Comparison of ENCODE assay signal across 11 mouse cellular contexts in the genomic region with DNA sequence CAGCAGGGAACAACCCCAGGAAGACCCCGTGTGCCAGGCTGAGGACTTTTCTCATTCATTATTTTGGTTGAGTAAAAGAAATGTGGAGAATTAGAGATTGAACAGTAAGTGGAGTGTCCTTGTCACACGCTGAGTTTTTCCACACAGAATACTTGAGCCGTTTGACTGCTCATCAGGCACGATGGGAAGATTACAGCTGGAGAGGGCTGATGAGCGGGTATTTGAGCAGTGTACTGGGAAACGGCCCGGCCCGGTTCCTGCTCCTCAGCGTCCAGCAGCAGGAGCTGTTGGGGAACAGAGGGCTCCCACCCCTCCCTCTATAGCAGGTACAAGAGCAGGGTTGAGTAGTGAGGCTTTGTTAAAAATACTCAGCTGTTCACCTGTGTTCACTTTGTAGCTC. TPM values are rescaled to one million over a fixed set of nuclear protein-coding genes. Genes with fewer than 3 reads are reported as not detected.
DNase-seq lines count a peak whose midpoint lies in the region; ATAC-seq and TF ChIP-seq lines count a peak whose summit lies in the region.
"Had no signal": no experiment of that assay in that cellular context is flagged by ENCODE, and none has a peak within 500 bp of the region (broad histone marks: within the 10 kb centered on the region; RNA-seq: fewer than 3 reads in every experiment).

No protein-coding gene starts in this region.

- no peaks in the 10 kb centered on the region for H3K9me3 ChIP-seq in limb, embryonic 11.5 days (ENCODE audit: control insufficient read depth, low read length)
- H3K9me3 ChIP-seq in limb, embryonic 10.5 days (replicated peaks): no peaks in the 10 kb centered on the region
- H3K9me3 ChIP-seq in embryonic facial prominence, embryonic 13.5 days: no peaks in the 10 kb centered on the region
- H3K9me3 ChIP-seq in intestine, embryonic 16.5 days (ENCODE audit: control insufficient read depth, low read length): no peaks in the 10 kb centered on the region
- H3K9me3 ChIP-seq in neural tube, embryonic 13.5 days: no peaks in the 10 kb centered on the region
- H3K9me3 ChIP-seq: liver, embryonic 15.5 days had no signal

- H3K9ac ChIP-seq in limb, embryonic 11.5 days (ENCODE audit: low read length): no peak overlapping the region
- H3K9ac ChIP-seq in embryonic facial prominence, embryonic 13.5 days: no peak overlapping the region
- H3K9ac ChIP-seq in intestine, embryonic 16.5 days (ENCODE audit: low read depth, low read length): no peak overlapping the region
- H3K9ac ChIP-seq in neural tube, embryonic 13.5 days: no peak overlapping the region
- H3K9ac ChIP-seq: liver, embryonic 15.5 days had no signal

- 0 out of 2 replicates have a peak overlapping the region, but pooled peaks have one; percentile 12 for H3K27ac ChIP-seq in limb, embryonic 11.5 days (replicated peaks; ENCODE audit: low read depth, low read length)
- no peak overlapping the region; the same call in 1 of the 2 replicates for H3K27ac ChIP-seq in limb, embryonic 10.5 days
- peak overlapping the region; percentile 39; the same call in 1 of the 2 replicates for H3K27ac ChIP-seq in embryonic facial prominence, embryonic 13.5 days
- H3K27ac ChIP-seq in intestine, embryonic 16.5 days (ENCODE audit: low read length): no peak overlapping the region
- H3K27ac ChIP-seq in neural tube, embryonic 13.5 days (replicated peaks): peak overlapping the region; percentile 65; the same call in 1 of the 2 replicates
- no peak overlapping the region for H3K27ac ChIP-seq in gastrocnemius, adult 2 months
- H3K27ac ChIP-seq: liver, embryonic 15.5 days had no signal

- H3K36me3 ChIP-seq in limb, embryonic 11.5 days (ENCODE audit: control insufficient read depth, insufficient read depth, low read length): peaks cover 23% of the 10 kb centered on the region
- peaks cover 53% of the 10 kb centered on the region for H3K36me3 ChIP-seq in limb, embryonic 10.5 days
- H3K36me3 ChIP-seq in embryonic facial prominence, embryonic 13.5 days: peaks cover 52% of the 10 kb centered on the region
- peaks cover 15% of the 10 kb centered on the region; the same call in 1 of the 2 replicates for H3K36me3 ChIP-seq in intestine, embryonic 16.5 days (ENCODE audit: control insufficient read depth, insufficient read depth, low read length)
- H3K36me3 ChIP-seq in neural tube, embryonic 13.5 days: peaks cover 52% of the 10 kb centered on the region

- 42% methylated on average over 9 of the region's 9 CpGs for WGBS in limb, embryonic 11.5 days
- WGBS in limb, embryonic 10.5 days: 45% methylated on average over 9 of the region's 9 CpGs
- 45% methylated on average over 9 of the region's 9 CpGs for WGBS in embryonic facial prominence, embryonic 13.5 days
- 32% methylated on average over 9 of the region's 9 CpGs for WGBS in intestine, embryonic 16.5 days
- 31% methylated on average over 9 of the region's 9 CpGs for WGBS in neural tube, embryonic 13.5 days

- no peak overlapping the region for H3K4me2 ChIP-seq in limb, embryonic 11.5 days (ENCODE audit: low read depth, severe bottlenecking)
- no peak overlapping the region for H3K4me2 ChIP-seq in embryonic facial prominence, embryonic 13.5 days
- H3K4me2 ChIP-seq in intestine, embryonic 16.5 days (ENCODE audit: low read depth, low read length): no peak overlapping the region
- H3K4me2 ChIP-seq in neural tube, embryonic 13.5 days: no peak overlapping the region
- H3K4me2 ChIP-seq: liver, embryonic 15.5 days had no signal

- no peaks in the 10 kb centered on the region for H3K27me3 ChIP-seq in limb, embryonic 11.5 days (ENCODE audit: control insufficient read depth, insufficient read depth, low read length)
- H3K27me3 ChIP-seq in limb, embryonic 10.5 days (ENCODE audit: low read depth, poor library complexity, severe bottlenecking): no peaks in the 10 kb centered on the region
- no peaks in the 10 kb centered on the region for H3K27me3 ChIP-seq in embryonic facial prominence, embryonic 13.5 days
- no peaks in the 10 kb centered on the region for H3K27me3 ChIP-seq in intestine, embryonic 16.5 days (replicated peaks; ENCODE audit: control insufficient read depth, insufficient read depth, low read length)
- no peaks in the 10 kb centered on the region for H3K27me3 ChIP-seq in neural tube, embryonic 13.5 days
- H3K27me3 ChIP-seq: liver, embryonic 15.5 days had no signal

- H3K4me3 ChIP-seq in limb, embryonic 11.5 days (ENCODE audit: low read depth, low read length): no peak overlapping the region
- no peak overlapping the region for H3K4me3 ChIP-seq in limb, embryonic 10.5 days
- no peak overlapping the region for H3K4me3 ChIP-seq in embryonic facial prominence, embryonic 13.5 days
- H3K4me3 ChIP-seq in intestine, embryonic 16.5 days (ENCODE audit: low read length): no peak overlapping the region
- H3K4me3 ChIP-seq in neural tube, embryonic 13.5 days: no peak overlapping the region
- H3K4me3 ChIP-seq in gastrocnemius, adult 2 months: no peak overlapping the region
- H3K4me3 ChIP-seq: liver, embryonic 15.5 days had no signal

- TF ChIP-seq CTCF in gastrocnemius, adult 2 months (IDR thresholded peaks at IDR 0.05): no peak

- DNase-seq in limb, embryonic 11.5 days (ENCODE audit: low spot score): no peak
- no peak for DNase-seq in limb, embryonic 10.5 days (ENCODE audit: low spot score)
- DNase-seq in gastrocnemius, adult 2 months: no peak
- DNase-seq in thymus, postnatal 4 days: no peak
- DNase-seq: cerebellum, adult 8-10 months; gastrocnemius, postnatal 14 days; kidney, adult 2 months had no signal

- H3K4me1 ChIP-seq in limb, embryonic 11.5 days (ENCODE audit: control insufficient read depth, insufficient read depth, low read length): peaks cover 7% of the 10 kb centered on the region
- peaks cover 7% of the 10 kb centered on the region for H3K4me1 ChIP-seq in limb, embryonic 10.5 days
- peaks cover 19% of the 10 kb centered on the region for H3K4me1 ChIP-seq in embryonic facial prominence, embryonic 13.5 days
- peaks cover 5% of the 10 kb centered on the region; the same call in 1 of the 2 replicates for H3K4me1 ChIP-seq in intestine, embryonic 16.5 days (ENCODE audit: control insufficient read depth, insufficient read depth, low read length)
- peaks cover 17% of the 10 kb centered on the region for H3K4me1 ChIP-seq in neural tube, embryonic 13.5 days (replicated peaks)

- intact Hi-C loops in gastrocnemius, adult 2 months (cut with DNase I): loop anchor here (10.0 kb wide), 2 partner anchors 955 to 1065 kb away; partner anchors contain the start of gene Zmiz1

- no peak for ATAC-seq in limb, embryonic 11.5 days (ENCODE audit: insufficient number of reproducible peaks, low FRiP score, low TSS enrichment, low read depth)
- no peak for ATAC-seq in embryonic facial prominence, embryonic 13.5 days (ENCODE audit: insufficient number of reproducible peaks, insufficient read depth, low FRiP score, low TSS enrichment, low read depth)
- 0 out of 2 replicates have a peak, but pooled peaks have one; percentile 26 for ATAC-seq in intestine, embryonic 16.5 days
- no peak for ATAC-seq in neural tube, embryonic 13.5 days (ENCODE audit: low read depth)

RNA-seq across cellular contexts. Expression of gene Rps24, which starts 12.6 kb away (rescaled TPM):
- polyA plus RNA-seq in limb, embryonic 11.5 days (2014; fragmentation: Nextera tagmentation; extraction: Ambion mirVana): 1,286 and 1,293 TPM in 2 replicates
- 1,041 and 1,257 TPM in 2 replicates for polyA plus RNA-seq in limb, embryonic 10.5 days (2016; fragmentation: Nextera tagmentation; extraction: Ambion mirVana)
- polyA plus RNA-seq in embryonic facial prominence, embryonic 13.5 days (2015; fragmentation: Nextera tagmentation; extraction: Ambion mirVana): 1,123 and 1,186 TPM in 2 replicates
- 685 and 745 TPM in 2 replicates for polyA plus RNA-seq in intestine, embryonic 16.5 days (2015; fragmentation: Nextera tagmentation; extraction: Ambion mirVana)
- 669 and 687 TPM in 2 replicates for polyA plus RNA-seq in neural tube, embryonic 13.5 days (2015; fragmentation: Nextera tagmentation; extraction: Ambion mirVana)
- total RNA-seq in gastrocnemius, adult 2 months (2021): 100 to 1,000 TPM; 700 to 838 TPM

RNA-seq across cellular contexts. Expression of gene Polr3a, which starts 12.6 kb away (rescaled TPM):
- 17.4 and 19.7 TPM in 2 replicates for polyA plus RNA-seq in limb, embryonic 11.5 days (2014; fragmentation: Nextera tagmentation; extraction: Ambion mirVana)
- 21.8 and 25.1 TPM in 2 replicates for polyA plus RNA-seq in limb, embryonic 10.5 days (2016; fragmentation: Nextera tagmentation; extraction: Ambion mirVana)
- polyA plus RNA-seq in embryonic facial prominence, embryonic 13.5 days (2015; fragmentation: Nextera tagmentation; extraction: Ambion mirVana): 22.0 and 24.3 TPM in 2 replicates
- polyA plus RNA-seq in intestine, embryonic 16.5 days (2015; fragmentation: Nextera tagmentation; extraction: Ambion mirVana): 14.2 and 15.3 TPM in 2 replicates
- polyA plus RNA-seq in neural tube, embryonic 13.5 days (2015; fragmentation: Nextera tagmentation; extraction: Ambion mirVana): 18.3 and 22.8 TPM in 2 replicates
- 1 to 10 TPM; 8.7 TPM for total RNA-seq in gastrocnemius, adult 2 months (2021)

Comparison
In these comparisons a context has a peak if more than half of its experiments do, and no peak if none do; other contexts are left out.
1. H3K27ac ChIP-seq: peak in limb, embryonic 11.5 days (single experiment), embryonic facial prominence, embryonic 13.5 days (single experiment) and neural tube, embryonic 13.5 days (single experiment); none in limb, embryonic 10.5 days (single experiment), intestine, embryonic 16.5 days (single experiment) and gastrocnemius, adult 2 months (single experiment).